Mouse (Mus musculus): ENCODE results near the gene Agl. TPM values are rescaled to one million over a fixed set of nuclear protein-coding genes. Genes with fewer than 3 reads are reported as not detected.

Agl gene
- polyA plus RNA-seq, 1 experiment from 2014 or later = 8.9 TPM

- 0 out of 2 replicates have a peak, but pooled peaks cover 2% of the 10 kb centered on the region for H3K36me3 ChIP-seq (ENCODE audit: control insufficient read depth, insufficient read depth, low read length)
- no peak overlapping the region for H3K9ac ChIP-seq (ENCODE audit: low read length)
- H3K27ac ChIP-seq (replicated peaks) = no peak overlapping the region
- WGBS = 84% methylated on average over 4 of the region's 4 CpGs
- no peak for DNase-seq (ENCODE audit: low spot score)
- H3K27me3 ChIP-seq (ENCODE audit: control insufficient read depth, insufficient read depth, low read length) = no peaks in the 10 kb centered on the region
- ATAC-seq (ENCODE audit: low FRiP score, low TSS enrichment) = no peak
- 0 out of 2 replicates have a peak, but pooled peaks have one; percentile 5 for TF ChIP-seq CTCF (IDR thresholded peaks at IDR 0.05; ENCODE audit: low read depth)
- TF ChIP-seq EP300 (optimal IDR thresholded peaks at IDR 0.05) = no peak
- H3K4me1 ChIP-seq (replicated peaks; ENCODE audit: control insufficient read depth, insufficient read depth) = no peaks in the 10 kb centered on the region
- H3K9me3 ChIP-seq (ENCODE audit: control insufficient read depth, low read length) = no peaks in the 10 kb centered on the region
- H3K4me2 ChIP-seq (replicated peaks; ENCODE audit: low read depth) = no peak overlapping the region
- H3K4me3 ChIP-seq (ENCODE audit: low read depth, low read length) = no peak overlapping the region
Measured at GRCm38 (mm10) chr3:116701601-116702000, 106.4 kb downstream of the Agl start.

- no peaks in the 10 kb centered on the region for H3K4me1 ChIP-seq (replicated peaks; ENCODE audit: control insufficient read depth, insufficient read depth)
- WGBS = 50% methylated on average over 2 of the region's 2 CpGs
- H3K4me2 ChIP-seq (replicated peaks; ENCODE audit: low read depth) = no peak overlapping the region
- H3K9ac ChIP-seq (ENCODE audit: low read length) = no peak overlapping the region
- no peak overlapping the region for H3K27ac ChIP-seq (replicated peaks)
- H3K27me3 ChIP-seq (ENCODE audit: control insufficient read depth, insufficient read depth, low read length) = no peaks in the 10 kb centered on the region
- no peak for DNase-seq (ENCODE audit: low spot score)
- H3K4me3 ChIP-seq (ENCODE audit: low read depth, low read length) = no peak overlapping the region
- TF ChIP-seq EP300 (optimal IDR thresholded peaks at IDR 0.05) = no peak
- peak; percentile 52 for TF ChIP-seq CTCF (IDR thresholded peaks at IDR 0.05; ENCODE audit: low read depth)
- H3K9me3 ChIP-seq (ENCODE audit: control insufficient read depth, low read length) = no peaks in the 10 kb centered on the region
- no peak for ATAC-seq (ENCODE audit: low FRiP score, low TSS enrichment)
- H3K36me3 ChIP-seq (ENCODE audit: control insufficient read depth, insufficient read depth, low read length) = peaks cover 2% of the 10 kb centered on the region; the same call in 1 of the 2 replicates
Measured at GRCm38 (mm10) chr3:116698786-116699185, 109.2 kb downstream of the Agl start.

- no peaks in the 10 kb centered on the region for H3K9me3 ChIP-seq (ENCODE audit: control insufficient read depth, low read length)
- no peak overlapping the region for H3K4me3 ChIP-seq (ENCODE audit: low read depth, low read length)
- H3K27ac ChIP-seq (replicated peaks) = no peak overlapping the region
- DNase-seq (ENCODE audit: low spot score) (no peak), ATAC-seq (ENCODE audit: low FRiP score, low TSS enrichment) (no peak)
- H3K4me1 ChIP-seq (replicated peaks; ENCODE audit: control insufficient read depth, insufficient read depth) = no peaks in the 10 kb centered on the region
- 82% methylated on average over 2 of the region's 2 CpGs for WGBS
- no peak overlapping the region for H3K4me2 ChIP-seq (replicated peaks; ENCODE audit: low read depth)
- TF ChIP-seq CTCF (IDR thresholded peaks at IDR 0.05; ENCODE audit: low read depth) (no peak), EP300 (optimal IDR thresholded peaks at IDR 0.05) (no peak)
- no peak overlapping the region for H3K9ac ChIP-seq (ENCODE audit: low read length)
- no peaks in the 10 kb centered on the region for H3K27me3 ChIP-seq (ENCODE audit: control insufficient read depth, insufficient read depth, low read length)
- peaks cover 2% of the 10 kb centered on the region; the same call in 1 of the 2 replicates for H3K36me3 ChIP-seq (ENCODE audit: control insufficient read depth, insufficient read depth, low read length)
Measured at GRCm38 (mm10) chr3:116695666-116695985, 112.3 kb downstream of the Agl start.

GRCm38 (mm10) chr3:116694955-116695665 is 112.9 kb downstream of the Agl start:
- DNase-seq (ENCODE audit: low spot score) (no peak), ATAC-seq (ENCODE audit: low FRiP score, low TSS enrichment) (no peak)
- TF ChIP-seq EP300 (optimal IDR thresholded peaks at IDR 0.05) (no peak), CTCF (IDR thresholded peaks at IDR 0.05; ENCODE audit: low read depth) (no peak)
- Histone ChIP-seq H3K4me3 (ENCODE audit: low read depth, low read length) (no peak overlapping the region), H3K27me3 (ENCODE audit: control insufficient read depth, insufficient read depth, low read length) (no peaks in the 10 kb centered on the region), H3K9me3 (ENCODE audit: control insufficient read depth, low read length) (no peaks in the 10 kb centered on the region), H3K27ac (replicated peaks) (no peak overlapping the region), H3K4me2 (replicated peaks; ENCODE audit: low read depth) (no peak overlapping the region), H3K9ac (ENCODE audit: low read length) (no peak overlapping the region), H3K4me1 (replicated peaks; ENCODE audit: control insufficient read depth, insufficient read depth) (no peaks in the 10 kb centered on the region), H3K36me3 (ENCODE audit: control insufficient read depth, insufficient read depth, low read length) (peaks cover 2% of the 10 kb centered on the region; the same call in 1 of the 2 replicates)
- 73% methylated on average over 8 of the region's 8 CpGs for WGBS

- Histone ChIP-seq H3K9me3 (ENCODE audit: control insufficient read depth, low read length) (no peaks in the 10 kb centered on the region), H3K4me3 (ENCODE audit: low read depth, low read length) (no peak overlapping the region), H3K4me2 (replicated peaks; ENCODE audit: low read depth) (no peak overlapping the region), H3K27me3 (ENCODE audit: control insufficient read depth, insufficient read depth, low read length) (no peaks in the 10 kb centered on the region), H3K4me1 (replicated peaks; ENCODE audit: control insufficient read depth, insufficient read depth) (no peaks in the 10 kb centered on the region), H3K27ac (replicated peaks) (no peak overlapping the region), H3K9ac (ENCODE audit: low read length) (no peak overlapping the region), H3K36me3 (ENCODE audit: control insufficient read depth, insufficient read depth, low read length) (no peaks in the 10 kb centered on the region; the same call in 1 of the 2 replicates)
- TF ChIP-seq EP300 (optimal IDR thresholded peaks at IDR 0.05) (no peak), CTCF (IDR thresholded peaks at IDR 0.05; ENCODE audit: low read depth) (no peak)
- ATAC-seq (ENCODE audit: low FRiP score, low TSS enrichment) (no peak), DNase-seq (ENCODE audit: low spot score) (no peak)
- 88% methylated on average over 3 of the region's 3 CpGs for WGBS
Measured at GRCm38 (mm10) chr3:116694312-116694711, 113.7 kb downstream of the Agl start.

Other genes starting within 250 kb of the Agl start
- 2.6 and 2.7 TPM in 2 replicates for gene Lrrc39, start 245.2 kb downstream of the Agl start, polyA plus RNA-seq (2015; fragmentation: Nextera tagmentation; extraction: Ambion mirVana)
- 5.0 TPM in 2 replicates for gene Sass6, start 213.2 kb downstream of the Agl start, polyA plus RNA-seq (2015; fragmentation: Nextera tagmentation; extraction: Ambion mirVana)
- gene Trmt13, start 193.6 kb downstream of the Agl start, polyA plus RNA-seq (2015; fragmentation: Nextera tagmentation; extraction: Ambion mirVana) = 12.6 and 13.0 TPM in 2 replicates
- gene Mfsd14a, start 145.5 kb downstream of the Agl start, polyA plus RNA-seq (2015; fragmentation: Nextera tagmentation; extraction: Ambion mirVana) = 50.4 and 51.1 TPM in 2 replicates
- gene Gm43191, start 126.9 kb downstream of the Agl start, polyA plus RNA-seq (2015; fragmentation: Nextera tagmentation; extraction: Ambion mirVana) = not detected in 2 replicates
- 25.2 and 25.3 TPM in 2 replicates for gene Slc35a3, start 95.3 kb downstream of the Agl start, polyA plus RNA-seq (2015; fragmentation: Nextera tagmentation; extraction: Ambion mirVana)
- 22.3 and 24.1 TPM in 2 replicates for gene Frrs1, start 51.3 kb upstream of the Agl start, polyA plus RNA-seq (2015; fragmentation: Nextera tagmentation; extraction: Ambion mirVana)
- 0.07 TPM in 1 of 2 replicates, not detected in the other for gene 4930455H04Rik, start 160.1 kb upstream of the Agl start, polyA plus RNA-seq (2015; fragmentation: Nextera tagmentation; extraction: Ambion mirVana)
- gene Palmd, start 160.8 kb upstream of the Agl start, polyA plus RNA-seq (2015; fragmentation: Nextera tagmentation; extraction: Ambion mirVana) = 6.4 and 7.6 TPM in 2 replicates

Measured in stomach, postnatal 0 days (tissue).